Mouse (Mus musculus): ENCODE results near the gene Zkscan1. TPM values are rescaled to one million over a fixed set of nuclear protein-coding genes. Genes with fewer than 3 reads are reported as not detected.

The Zkscan1 gene
- polyA plus RNA-seq, 1 experiment from 2014 or later, result 36.2 TPM

GRCm38 (mm10) chr5:138132425-138133064 is 47.7 kb downstream of the Zkscan1 start:
- no peak for ATAC-seq (ENCODE audit: low FRiP score)
- Histone ChIP-seq H3K27me3 (no peaks in the 10 kb centered on the region), H3K27ac (no peak overlapping the region), H3K4me2 (no peak overlapping the region), H3K36me3 (replicated peaks) (peaks cover 71% of the 10 kb centered on the region), H3K4me3 (replicated peaks) (no peak overlapping the region), H3K9me3 (no peaks in the 10 kb centered on the region), H3K4me1 (no peaks in the 10 kb centered on the region), H3K9ac (no peak overlapping the region)
- 91% methylated on average over 5 of the region's 5 CpGs for WGBS

DNA sequence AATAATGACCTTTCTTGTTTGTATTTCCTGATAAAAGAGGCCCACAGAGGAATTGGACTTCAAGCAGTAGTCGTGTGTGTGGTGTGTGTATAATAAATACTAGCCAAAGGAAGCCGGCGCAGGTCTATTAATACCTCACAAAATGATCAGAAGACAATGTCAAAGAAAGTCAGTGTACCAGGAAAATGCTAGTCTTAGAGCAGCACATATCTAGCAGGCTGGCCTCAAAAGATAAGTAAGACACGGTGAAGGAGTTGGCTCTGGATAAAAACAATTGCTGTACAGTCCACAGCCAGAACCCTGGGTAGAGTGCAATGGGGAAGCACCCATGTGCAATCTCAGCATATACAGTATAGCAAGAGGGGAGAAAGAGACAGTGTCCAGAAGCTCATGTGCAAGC is 52.4 kb downstream of the Zkscan1 start:
- Histone ChIP-seq H3K27ac (no peak overlapping the region), H3K4me3 (replicated peaks) (no peak overlapping the region), H3K27me3 (no peaks in the 10 kb centered on the region), H3K9me3 (no peaks in the 10 kb centered on the region), H3K9ac (no peak overlapping the region), H3K4me1 (no peaks in the 10 kb centered on the region), H3K4me2 (no peak overlapping the region), H3K36me3 (replicated peaks) (peaks cover 44% of the 10 kb centered on the region)
- ATAC-seq (ENCODE audit: low FRiP score), result no peak
- 92% methylated on average over 4 of the region's 4 CpGs for WGBS

GRCm38 (mm10) chr5:138137935-138138549 is 53.2 kb downstream of the Zkscan1 start:
- Histone ChIP-seq H3K4me2 (no peak overlapping the region), H3K9ac (no peak overlapping the region), H3K4me1 (no peaks in the 10 kb centered on the region), H3K9me3 (no peaks in the 10 kb centered on the region), H3K4me3 (replicated peaks) (no peak overlapping the region), H3K36me3 (replicated peaks) (peaks cover 42% of the 10 kb centered on the region), H3K27me3 (no peaks in the 10 kb centered on the region), H3K27ac (no peak overlapping the region)
- peak; percentile 55; the same call in 1 of the 2 replicates for ATAC-seq (ENCODE audit: low FRiP score)
- 66% methylated on average over 8 of the region's 8 CpGs for WGBS

GRCm38 (mm10) chr5:138138585-138138984 is 53.7 kb downstream of the Zkscan1 start:
- H3K27me3 ChIP-seq, result no peaks in the 10 kb centered on the region
- 83% methylated on average over 2 of the region's 4 CpGs for WGBS
- H3K36me3 ChIP-seq (replicated peaks), result peaks cover 42% of the 10 kb centered on the region
- no peak overlapping the region for H3K4me2 ChIP-seq
- H3K4me3 ChIP-seq (replicated peaks), result no peak overlapping the region
- H3K9ac ChIP-seq, result no peak overlapping the region
- ATAC-seq (ENCODE audit: low FRiP score), result no peak
- no peaks in the 10 kb centered on the region for H3K9me3 ChIP-seq
- no peak overlapping the region for H3K27ac ChIP-seq
- H3K4me1 ChIP-seq, result no peaks in the 10 kb centered on the region

- H3K27me3 ChIP-seq, result no peaks in the 10 kb centered on the region
- peak overlapping the region; percentile 77 for H3K4me2 ChIP-seq
- peaks cover 30% of the 10 kb centered on the region for H3K36me3 ChIP-seq (replicated peaks)
- peak overlapping the region; percentile 93 for H3K9ac ChIP-seq
- ATAC-seq (ENCODE audit: low FRiP score), result no peak
- H3K4me3 ChIP-seq (replicated peaks), result peak overlapping the region; percentile 82
- no peaks in the 10 kb centered on the region for H3K9me3 ChIP-seq
- peaks cover 10% of the 10 kb centered on the region for H3K4me1 ChIP-seq
- no peak overlapping the region for H3K27ac ChIP-seq
- WGBS, result 91% methylated on average over 3 of the region's 3 CpGs
Observed at GRCm38 (mm10) chr5:138154390-138154789, 69.5 kb downstream of the Zkscan1 start.

GRCm38 (mm10) chr5:138155443-138155976 is 70.6 kb downstream of the Zkscan1 start, which contains the start of gene Zfp113:
Zfp113 (minus strand) TSS chr5:138155744.
- ATAC-seq (ENCODE audit: low FRiP score), result peak; percentile 97
- H3K4me3 ChIP-seq (replicated peaks), result peak within 1 kb of the TSS; percentile 82
- peak within 1 kb of the TSS; percentile 77 for H3K4me2 ChIP-seq
- H3K27ac ChIP-seq, result peak within 1 kb of the TSS; percentile 96
- H3K27me3 ChIP-seq, result no peaks in the 10 kb centered on the region
- no peaks in the 10 kb centered on the region for H3K9me3 ChIP-seq
- H3K4me1 ChIP-seq, result peaks cover 14% of the 10 kb centered on the region
- peaks cover 26% of the 10 kb centered on the region for H3K36me3 ChIP-seq (replicated peaks)
- under 1% methylated on average over 31 of the region's 31 CpGs for WGBS
- peak within 1 kb of the TSS; percentile 93 for H3K9ac ChIP-seq

Other genes with a start within 250 kb of the Zkscan1 start
- 0.13 and 0.22 TPM in 2 replicates for gene Pilra, start 248.8 kb upstream of the Zkscan1 start, polyA plus RNA-seq (2016; fragmentation: Nextera tagmentation; extraction: Ambion mirVana)
- gene Pilrb1, start 227.0 kb upstream of the Zkscan1 start, polyA plus RNA-seq (2016; fragmentation: Nextera tagmentation; extraction: Ambion mirVana), result not detected in 2 replicates
- gene Pilrb2, start 213.3 kb upstream of the Zkscan1 start, polyA plus RNA-seq (2016; fragmentation: Nextera tagmentation; extraction: Ambion mirVana), result not detected in 2 replicates
- gene Cyp3a13, start 163.5 kb upstream of the Zkscan1 start, polyA plus RNA-seq (2016; fragmentation: Nextera tagmentation; extraction: Ambion mirVana), result not detected in 2 replicates
- not detected in 2 replicates for gene Gjc3, start 122.0 kb upstream of the Zkscan1 start, polyA plus RNA-seq (2016; fragmentation: Nextera tagmentation; extraction: Ambion mirVana)
- gene Azgp1, start 103.6 kb upstream of the Zkscan1 start, polyA plus RNA-seq (2016; fragmentation: Nextera tagmentation; extraction: Ambion mirVana), result not detected in 2 replicates
- gene Smok3a, start 63.8 kb upstream of the Zkscan1 start, polyA plus RNA-seq (2016; fragmentation: Nextera tagmentation; extraction: Ambion mirVana), result not detected in 2 replicates
- gene Smok3b, start 63.7 kb upstream of the Zkscan1 start, polyA plus RNA-seq (2016; fragmentation: Nextera tagmentation; extraction: Ambion mirVana), result not detected in 2 replicates
- not detected in 2 replicates for gene Smok3c, start 31.9 kb upstream of the Zkscan1 start, polyA plus RNA-seq (2016; fragmentation: Nextera tagmentation; extraction: Ambion mirVana)
- 101 and 103 TPM in 2 replicates for gene Zscan21, start 31.8 kb downstream of the Zkscan1 start, polyA plus RNA-seq (2016; fragmentation: Nextera tagmentation; extraction: Ambion mirVana)
- 43.9 and 44.1 TPM in 2 replicates for gene Zfp113, start 70.7 kb downstream of the Zkscan1 start, polyA plus RNA-seq (2016; fragmentation: Nextera tagmentation; extraction: Ambion mirVana)
- 274 and 282 TPM in 2 replicates for gene Cops6, start 76.0 kb downstream of the Zkscan1 start, polyA plus RNA-seq (2016; fragmentation: Nextera tagmentation; extraction: Ambion mirVana)
- 24.6 and 27.5 TPM in 2 replicates for gene Ap4m1, start 86.9 kb downstream of the Zkscan1 start, polyA plus RNA-seq (2016; fragmentation: Nextera tagmentation; extraction: Ambion mirVana)
- gene Mcm7, start 87.3 kb downstream of the Zkscan1 start, polyA plus RNA-seq (2016; fragmentation: Nextera tagmentation; extraction: Ambion mirVana), result 313 and 320 TPM in 2 replicates
- 133 and 137 TPM in 2 replicates for gene Taf6, start 102.4 kb downstream of the Zkscan1 start, polyA plus RNA-seq (2016; fragmentation: Nextera tagmentation; extraction: Ambion mirVana)
- 44.3 and 47.8 TPM in 2 replicates for gene Cnpy4, start 102.4 kb downstream of the Zkscan1 start, polyA plus RNA-seq (2016; fragmentation: Nextera tagmentation; extraction: Ambion mirVana)
- 9.5 and 11.1 TPM in 2 replicates for gene Mblac1, start 109.2 kb downstream of the Zkscan1 start, polyA plus RNA-seq (2016; fragmentation: Nextera tagmentation; extraction: Ambion mirVana)
- gene Nxpe5, start 140.8 kb downstream of the Zkscan1 start, polyA plus RNA-seq (2016; fragmentation: Nextera tagmentation; extraction: Ambion mirVana), result not detected in 2 replicates
- gene Lamtor4, start 170.4 kb downstream of the Zkscan1 start, polyA plus RNA-seq (2016; fragmentation: Nextera tagmentation; extraction: Ambion mirVana), result 42.3 and 47.3 TPM in 2 replicates
- 14.0 and 16.0 TPM in 2 replicates for gene BC037034, start 178.9 kb downstream of the Zkscan1 start, polyA plus RNA-seq (2016; fragmentation: Nextera tagmentation; extraction: Ambion mirVana)
- gene Gal3st4, start 187.8 kb downstream of the Zkscan1 start, polyA plus RNA-seq (2016; fragmentation: Nextera tagmentation; extraction: Ambion mirVana), result 3.3 and 3.9 TPM in 2 replicates
- gene Gm43720, start 194.9 kb downstream of the Zkscan1 start, polyA plus RNA-seq (2016; fragmentation: Nextera tagmentation; extraction: Ambion mirVana), result 0.10 and 0.19 TPM in 2 replicates
- 121 and 140 TPM in 2 replicates for gene Gpc2, start 194.9 kb downstream of the Zkscan1 start, polyA plus RNA-seq (2016; fragmentation: Nextera tagmentation; extraction: Ambion mirVana)
- gene Stag3, start 195.2 kb downstream of the Zkscan1 start, polyA plus RNA-seq (2016; fragmentation: Nextera tagmentation; extraction: Ambion mirVana), result 4.3 and 5.2 TPM in 2 replicates

Measured in forebrain, embryonic 12.5 days (tissue).